Mouse (Mus musculus) hindbrain, embryonic 14.5 days (tissue): ENCODE results near the gene Coq8b. TPM values are rescaled to one million over a fixed set of nuclear protein-coding genes. Genes with fewer than 3 reads are reported as not detected.

Experiments used
- ATAC-seq: fragments of 200-750 bp; cut with Nextera tagmentation; 2 replicates; pipeline ENCODE4 v1.8.0; 2017; ENCODE audit warnings: moderate number of reproducible peaks, mild to moderate bottlenecking, moderate TSS enrichment, moderate library complexity; ENCODE audit not compliant: low FRiP score
- DNase-seq: peaks from one replicate; pipeline ENCODE4 v3.0.0-alpha.2; 2015; ENCODE audit warnings: low spot score
- H3K27ac ChIP-seq: fragments of 300-500 bp; sonication (generic); 2 replicates; pipeline ENCODE4 v1.5.1; 2014; ENCODE audit warnings: mild to moderate bottlenecking, moderate library complexity
- H3K27me3 ChIP-seq: fragments of 300-500 bp; sonication (generic); 2 replicates; pipeline ENCODE4 v1.6.1; 2014; ENCODE audit warnings: mild to moderate bottlenecking, low read length, mixed read lengths; ENCODE audit not compliant: control insufficient read depth, insufficient read depth
- H3K36me3 ChIP-seq: fragments of 300-500 bp; sonication (generic); replicated peaks from 2 replicates; pipeline ENCODE4 v1.6.1; 2014; ENCODE audit not compliant: control insufficient read depth, insufficient read depth
- H3K4me1 ChIP-seq: fragments of 300-500 bp; sonication (generic); replicated peaks from 2 replicates; pipeline ENCODE4 v1.6.1; 2014; ENCODE audit warnings: antibody characterized with exemption, low read length, mixed read lengths; ENCODE audit not compliant: control insufficient read depth, insufficient read depth
- H3K4me2 ChIP-seq: fragments of 300-500 bp; sonication (generic); replicated peaks from 2 replicates; pipeline ENCODE4 v1.6.1; 2014; ENCODE audit warnings: mild to moderate bottlenecking, moderate library complexity
- H3K4me3 ChIP-seq: fragments of 300-500 bp; sonication (generic); replicated peaks from 2 replicates; pipeline ENCODE4 v1.5.1; 2014; ENCODE audit warnings: mild to moderate bottlenecking, low read length
- H3K9ac ChIP-seq: fragments of 300-500 bp; sonication (generic); 2 replicates; pipeline ENCODE4 v1.6.1; 2014
- H3K9me3 ChIP-seq: fragments of 300-500 bp; sonication (generic); 2 replicates; pipeline ENCODE4 v1.6.1; 2016; ENCODE audit warnings: low read length; ENCODE audit not compliant: control insufficient read depth
- WGBS: fragments of 180-500 bp; shearing (Covaris S2); extraction: QIAGEN DNeasy Blood & Tissue Kit; methylation state at CpG from one replicate; pipeline ENCODE4 v1.1.7; 2014; 5-methylcytosine and 5-hydroxymethylcytosine counted together
- polyA plus RNA-seq: library from polyadenylated mRNA; unstranded; fragments of >200 nt; fragmentation: Nextera tagmentation; extraction: Ambion mirVana; gene quantifications from 2 replicates; pipeline ENCODE4 v1.2.1, GENCODE M21; 2014

Coq8b gene
- polyA plus RNA-seq, 1 experiment from 2014 or later, result 17.8 TPM

GRCm38 (mm10) chr7:27198355-27198754, 34.5 kb upstream of the Coq8b start:
- Histone ChIP-seq H3K27ac (no peak overlapping the region), H3K4me2 (no peak overlapping the region), H3K4me1 (peaks cover 15% of the 10 kb centered on the region), H3K9ac (no peak overlapping the region), H3K4me3 (no peak overlapping the region), H3K27me3 (no peaks in the 10 kb centered on the region), H3K36me3 (peaks cover 23% of the 10 kb centered on the region), H3K9me3 (no peaks in the 10 kb centered on the region)
- DNase-seq (no peak), ATAC-seq (no peak)

- peaks cover 15% of the 10 kb centered on the region for H3K4me1 ChIP-seq
- WGBS, result 94% methylated on average over 8 of the region's 8 CpGs
- no peak overlapping the region for H3K9ac ChIP-seq
- H3K4me3 ChIP-seq, result no peak overlapping the region
- H3K4me2 ChIP-seq, result no peak overlapping the region
- peaks cover 24% of the 10 kb centered on the region for H3K36me3 ChIP-seq
- ATAC-seq (no peak), DNase-seq (no peak)
- no peaks in the 10 kb centered on the region for H3K27me3 ChIP-seq
- H3K9me3 ChIP-seq, result no peaks in the 10 kb centered on the region
- H3K27ac ChIP-seq, result no peak overlapping the region
Observed at GRCm38 (mm10) chr7:27198779-27199178, 34.0 kb upstream of the Coq8b start.

- ATAC-seq (no peak), DNase-seq (no peak)
- H3K4me3 ChIP-seq, result no peak overlapping the region
- no peaks in the 10 kb centered on the region for H3K9me3 ChIP-seq
- H3K4me1 ChIP-seq, result no peaks in the 10 kb centered on the region
- H3K27ac ChIP-seq, result no peak overlapping the region
- no peak overlapping the region for H3K4me2 ChIP-seq
- WGBS, result 96% methylated on average over 8 of the region's 8 CpGs
- H3K9ac ChIP-seq, result no peak overlapping the region
- peaks cover 65% of the 10 kb centered on the region for H3K36me3 ChIP-seq
- H3K27me3 ChIP-seq, result no peaks in the 10 kb centered on the region
Observed at GRCm38 (mm10) chr7:27203730-27204449, 28.9 kb upstream of the Coq8b start.

DNA sequence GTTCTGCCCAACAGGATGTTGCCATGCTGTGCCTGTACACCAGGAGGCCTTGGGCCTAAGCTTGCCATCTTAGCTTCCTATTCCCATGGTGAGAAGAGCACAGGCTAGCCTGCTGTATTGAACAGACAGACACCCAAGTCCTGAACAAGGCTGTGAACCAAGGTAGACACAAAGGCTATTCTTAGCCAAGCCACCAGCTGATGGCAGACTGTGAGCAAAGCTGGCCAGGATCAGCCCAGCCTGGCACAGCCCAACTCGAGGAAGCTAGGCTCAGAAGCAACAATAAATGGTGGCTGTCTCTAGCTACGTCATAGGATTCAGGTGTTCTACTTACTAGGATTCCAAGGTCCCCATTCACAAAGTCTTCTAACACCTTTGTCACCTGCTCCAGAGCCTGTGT, 20.2 kb upstream of the Coq8b start:
- Histone ChIP-seq H3K4me1 (no peaks in the 10 kb centered on the region), H3K27ac (no peak overlapping the region), H3K9me3 (no peaks in the 10 kb centered on the region), H3K36me3 (peaks cover 97% of the 10 kb centered on the region), H3K27me3 (no peaks in the 10 kb centered on the region), H3K4me3 (no peak overlapping the region), H3K4me2 (no peak overlapping the region), H3K9ac (no peak overlapping the region)
- no peak for ATAC-seq
- WGBS, result 94% methylated on average over 2 of the region's 2 CpGs
- DNase-seq, result no peak

DNA sequence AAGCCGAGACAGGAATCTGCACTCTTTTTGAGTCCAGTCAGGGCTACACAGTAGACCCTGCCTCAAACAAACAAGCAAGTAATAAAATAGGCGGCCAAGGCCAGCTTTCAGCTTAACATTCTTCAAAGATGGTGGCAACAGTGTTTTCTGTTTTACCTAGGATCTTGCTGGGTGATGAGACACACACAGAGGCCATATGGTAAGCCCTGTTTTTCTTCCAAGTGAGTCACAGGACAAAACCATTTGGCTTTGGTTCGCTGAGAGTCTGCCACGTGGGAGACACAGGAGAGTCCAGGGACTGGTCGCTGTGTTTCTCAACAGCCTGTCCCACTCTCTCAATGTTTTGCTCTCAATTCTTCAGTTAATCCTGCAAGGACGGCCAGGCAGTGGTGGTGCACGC, 14.2 kb upstream of the Coq8b start:
- H3K27ac ChIP-seq, result no peak overlapping the region
- H3K4me2 ChIP-seq, result no peak overlapping the region
- peaks cover 73% of the 10 kb centered on the region for H3K36me3 ChIP-seq
- no peaks in the 10 kb centered on the region for H3K9me3 ChIP-seq
- WGBS, result 89% methylated on average over 7 of the region's 7 CpGs
- H3K9ac ChIP-seq, result no peak overlapping the region
- H3K4me1 ChIP-seq, result peaks cover 1% of the 10 kb centered on the region; the same call in 1 of the 2 replicates
- no peak for DNase-seq
- H3K27me3 ChIP-seq, result no peaks in the 10 kb centered on the region
- no peak for ATAC-seq
- H3K4me3 ChIP-seq, result no peak overlapping the region

GRCm38 (mm10) chr7:27219937-27220336, 12.9 kb upstream of the Coq8b start:
- Histone ChIP-seq H3K4me2 (no peak overlapping the region), H3K36me3 (peaks cover 61% of the 10 kb centered on the region), H3K9ac (no peak overlapping the region), H3K27me3 (no peaks in the 10 kb centered on the region), H3K27ac (no peak overlapping the region), H3K4me3 (no peak overlapping the region), H3K9me3 (no peaks in the 10 kb centered on the region), H3K4me1 (peaks cover 14% of the 10 kb centered on the region)
- ATAC-seq (no peak), DNase-seq (no peak)
- 57% methylated on average over 11 of the region's 11 CpGs for WGBS

DNA sequence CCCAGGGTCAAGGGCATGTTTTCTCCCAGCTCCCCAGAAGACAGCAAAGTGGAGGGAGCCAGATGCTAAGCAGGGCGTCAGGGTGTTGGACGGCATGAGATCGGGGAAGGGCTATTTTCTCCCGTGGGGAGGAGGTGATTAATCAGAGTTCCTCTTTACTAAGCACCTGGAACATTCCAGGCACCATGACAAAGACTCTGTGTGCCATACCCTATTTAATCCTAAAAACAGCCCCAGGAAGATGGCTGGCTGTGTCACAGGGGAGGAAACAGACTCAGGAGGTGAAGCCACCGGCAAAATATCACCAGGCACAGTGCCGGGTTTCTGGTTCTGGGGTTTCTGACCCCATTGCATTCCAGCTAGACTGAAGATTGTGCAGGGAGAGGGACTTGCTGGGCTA, 10.9 kb upstream of the Coq8b start:
- no peak for ATAC-seq
- H3K36me3 ChIP-seq, result peaks cover 43% of the 10 kb centered on the region
- no peak overlapping the region for H3K4me3 ChIP-seq
- WGBS, result 87% methylated on average over 6 of the region's 6 CpGs
- peaks cover 34% of the 10 kb centered on the region for H3K4me1 ChIP-seq
- no peak overlapping the region for H3K4me2 ChIP-seq
- H3K9ac ChIP-seq, result no peak overlapping the region
- no peaks in the 10 kb centered on the region for H3K27me3 ChIP-seq
- no peaks in the 10 kb centered on the region for H3K9me3 ChIP-seq
- no peak for DNase-seq
- no peak overlapping the region for H3K27ac ChIP-seq

DNA sequence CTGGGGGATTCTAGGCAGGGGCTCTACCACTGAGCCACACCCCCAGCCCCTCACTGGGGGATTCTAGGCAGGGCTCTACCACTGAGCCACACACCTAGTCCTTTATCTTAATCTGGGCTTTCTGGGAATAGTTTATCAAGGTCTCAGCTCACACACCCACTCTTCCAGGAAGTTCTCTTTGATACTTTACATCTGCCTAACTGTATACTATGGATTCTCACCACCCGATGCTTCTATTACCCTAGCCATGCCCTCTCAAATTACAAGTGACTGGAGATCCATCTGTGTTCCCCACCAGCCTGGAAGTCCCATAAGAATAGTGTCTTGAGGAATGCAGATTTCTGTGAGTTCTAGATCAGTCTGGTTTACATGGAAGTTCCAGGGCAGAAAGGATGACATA, 10.3 kb upstream of the Coq8b start:
- ATAC-seq (no peak), DNase-seq (no peak)
- Histone ChIP-seq H3K27me3 (no peaks in the 10 kb centered on the region), H3K9me3 (no peaks in the 10 kb centered on the region), H3K4me1 (peaks cover 40% of the 10 kb centered on the region), H3K36me3 (peaks cover 37% of the 10 kb centered on the region), H3K9ac (no peak overlapping the region), H3K4me2 (no peak overlapping the region), H3K27ac (no peak overlapping the region), H3K4me3 (no peak overlapping the region)
- 92% methylated on average over 1 of the region's 1 CpGs for WGBS

DNA sequence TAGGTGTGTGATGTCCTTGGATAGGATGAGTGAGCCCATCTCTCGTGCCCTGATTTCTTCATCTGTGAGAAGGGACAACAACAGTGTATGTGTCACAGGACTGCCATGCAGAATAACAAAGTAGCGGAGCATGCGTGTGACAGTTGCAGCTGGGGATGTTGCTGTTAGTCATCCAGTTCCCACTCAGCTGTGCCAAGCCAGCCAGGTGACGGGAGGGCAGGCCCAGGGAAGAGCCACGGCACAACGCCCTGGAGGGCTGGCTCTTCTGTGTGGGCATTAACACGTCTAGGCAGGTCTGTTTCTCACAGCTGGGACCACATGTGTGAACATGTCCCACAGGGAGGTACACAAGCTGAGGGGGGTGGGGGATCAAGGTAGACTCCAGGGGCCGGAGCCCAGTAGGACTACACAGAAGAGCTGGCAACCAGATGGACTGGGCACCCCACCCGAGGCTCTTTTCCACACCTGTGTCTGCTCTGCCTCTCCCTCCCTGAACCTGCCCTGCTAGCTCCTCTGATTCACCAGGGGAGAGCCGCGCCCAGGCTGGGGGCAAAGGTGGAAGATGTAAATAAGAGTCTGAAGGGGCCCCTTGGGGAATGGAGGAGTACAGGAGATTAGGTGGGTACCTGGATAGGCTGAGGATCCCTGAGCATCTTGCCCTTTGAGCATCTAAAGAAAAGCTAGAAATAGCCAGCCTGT, 7.8 kb upstream of the Coq8b start:
- no peak for ATAC-seq
- H3K4me2 ChIP-seq, result peak overlapping the region; percentile 92
- H3K9me3 ChIP-seq, result no peaks in the 10 kb centered on the region
- H3K36me3 ChIP-seq, result peaks cover 15% of the 10 kb centered on the region
- no peaks in the 10 kb centered on the region for H3K27me3 ChIP-seq
- 71% methylated on average over 11 of the region's 11 CpGs for WGBS
- H3K4me3 ChIP-seq, result peak overlapping the region; percentile 54
- peak overlapping the region; percentile 71 for H3K9ac ChIP-seq
- H3K27ac ChIP-seq, result no peak overlapping the region
- H3K4me1 ChIP-seq, result peaks cover 45% of the 10 kb centered on the region
- no peak for DNase-seq
